Mouse (Mus musculus): ENCODE data around the gene Rpusd3. TPM values are rescaled to one million over a fixed set of nuclear protein-coding genes. Genes with fewer than 3 reads are reported as not detected.
A peak's percentile ranks its signal among the peaks of the same experiment; 100 is the strongest.

Gene Rpusd3
- total RNA-seq, 2 experiments from 2014 or later: 10.0 to 11.3 TPM

- no peak for DNase-seq
These were observed 33.9 kb downstream of the Rpusd3 start for GRCm38 (mm10) chr6:113385160-113385714.

DNA sequence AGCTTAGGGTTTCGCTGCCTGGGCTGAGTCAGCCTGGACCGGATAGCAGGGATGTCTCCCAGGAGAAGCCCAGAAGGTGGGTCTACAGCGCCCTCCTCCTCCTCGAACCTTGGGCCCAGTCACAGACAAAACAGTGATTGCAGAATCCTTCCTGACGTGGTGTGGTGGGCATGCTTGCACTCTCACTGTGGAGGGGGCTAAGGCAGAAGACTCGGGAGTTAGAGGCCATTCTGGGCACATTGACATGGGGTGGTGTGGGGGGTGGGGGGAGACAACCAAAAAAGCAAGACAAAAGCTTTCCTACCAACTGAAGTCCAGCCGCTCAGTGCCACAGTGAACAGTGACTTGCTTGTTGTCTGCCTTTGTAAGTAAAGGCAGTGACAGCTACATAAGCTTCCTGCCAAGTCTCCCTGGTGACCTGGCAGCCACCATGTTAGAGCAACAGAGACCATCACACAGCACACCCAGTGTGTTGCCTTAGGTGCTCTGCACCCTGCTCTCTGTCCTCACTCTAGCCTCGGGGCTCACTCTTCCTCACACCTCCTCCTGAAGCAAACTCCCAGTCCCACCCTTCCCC is 34.7 kb downstream of the Rpusd3 start:
- no peak for DNase-seq

GRCm38 (mm10) chr6:113380480-113380879 is 38.7 kb downstream of the Rpusd3 start:
- DNase-seq: no peak

GRCm38 (mm10) chr6:113379246-113379645 is 39.9 kb downstream of the Rpusd3 start:
- DNase-seq: no peak

- peak; percentile 89 for DNase-seq
These were observed 41.4 kb downstream of the Rpusd3 start, which contains the start of the genes Tada3 and Arpc4 for GRCm38 (mm10) chr6:113377496-113378385. TSS of gene Tada3 (minus strand) at chr6:113377883. TSS of gene Arpc4 (plus strand) at chr6:113378115.

GRCm38 (mm10) chr6:113377172-113377495 is 42.0 kb downstream of the Rpusd3 start:
- no peak for DNase-seq

GRCm38 (mm10) chr6:113373491-113373890 is 45.6 kb downstream of the Rpusd3 start:
- no peak for DNase-seq

- DNase-seq: no peak
These were observed 48.8 kb downstream of the Rpusd3 start for GRCm38 (mm10) chr6:113370194-113370929.

DNA sequence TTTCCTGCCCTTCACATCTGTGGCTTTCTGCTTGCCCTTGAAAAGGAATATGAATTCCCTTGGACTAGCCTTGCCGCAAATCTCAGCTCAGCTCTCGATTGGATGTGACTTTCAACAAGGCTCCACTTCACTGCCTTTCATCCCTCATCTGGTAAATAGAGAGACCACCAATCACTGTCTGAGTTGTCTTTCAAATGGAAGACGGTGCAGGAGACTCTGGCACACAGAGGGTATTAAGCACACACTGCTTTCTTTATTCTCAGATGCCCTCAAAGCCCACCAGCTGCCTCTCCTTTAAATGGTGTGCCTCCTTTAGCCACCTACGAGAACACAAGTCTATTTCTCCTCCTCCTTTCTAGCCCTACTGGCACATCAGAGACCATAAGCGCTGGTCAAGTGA is 50.6 kb downstream of the Rpusd3 start:
- no peak for DNase-seq

GRCm38 (mm10) chr6:113368124-113368523 is 51.0 kb downstream of the Rpusd3 start:
- DNase-seq: no peak

DNA sequence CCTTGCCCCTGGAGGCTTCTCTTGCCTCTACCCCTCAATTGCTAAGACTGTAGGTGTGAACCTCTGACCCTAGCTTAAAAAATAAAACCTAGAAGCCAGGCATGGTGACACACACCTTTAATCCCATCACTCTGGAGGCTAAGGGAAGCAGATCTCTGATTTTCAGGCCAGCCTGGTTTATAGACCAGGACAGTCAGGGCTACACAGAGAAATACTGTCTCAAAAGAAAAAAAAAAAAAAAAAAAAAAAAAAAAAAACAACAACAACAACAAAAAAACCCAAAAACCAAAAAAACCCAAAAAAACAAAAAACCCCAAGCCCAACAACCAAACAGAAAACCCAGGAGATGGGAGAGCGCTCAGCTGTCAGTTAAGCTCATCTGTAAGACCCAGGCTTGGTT is 51.6 kb downstream of the Rpusd3 start:
- no peak for DNase-seq

DNA sequence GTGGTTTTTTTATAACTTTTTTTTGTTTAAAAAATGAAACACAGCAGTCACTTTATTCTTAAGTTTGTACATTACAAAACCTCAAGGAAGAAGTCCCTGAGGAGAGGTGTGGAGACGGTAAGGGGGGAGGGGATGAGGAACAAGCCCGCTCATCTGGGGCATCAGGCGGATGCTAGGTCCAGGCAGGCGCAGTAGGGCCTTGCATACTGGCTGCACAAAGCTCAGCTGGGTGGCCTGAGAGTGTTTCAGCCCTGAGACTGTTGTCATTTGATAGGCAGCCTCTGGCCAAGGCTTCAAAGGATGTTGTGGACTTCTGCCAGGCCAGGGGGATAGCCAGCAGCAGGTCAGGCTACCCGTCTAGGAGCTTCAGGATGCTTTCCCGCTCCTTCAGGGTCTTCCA is 52.5 kb downstream of the Rpusd3 start:
- no peak for DNase-seq

Small RNAs within 50 kb of the gene (microRNA-seq; reads per million reads assigned to microRNA genes)
- gene Gm24387: 0 reads per million in 2 experiments

Other genes with a start within 250 kb of the Rpusd3 start
- gene Lhfpl4, start 224.0 kb downstream of the Rpusd3 start, total RNA-seq (2021): under 1 TPM; 0.75 to 0.81 TPM
- 10 to 100 TPM; 11.9 to 13.2 TPM for gene Mtmr14, start 181.5 kb downstream of the Rpusd3 start, total RNA-seq (2021)
- gene Cpne9, start 137.0 kb downstream of the Rpusd3 start, total RNA-seq (2021): under 1 TPM in 1 of 2 experiments, not detected in 1; 0.23 TPM
- 10 to 100 TPM; 13.7 to 18.2 TPM for gene Brpf1, start 112.2 kb downstream of the Rpusd3 start, total RNA-seq (2021)
- gene Ogg1, start 92.4 kb downstream of the Rpusd3 start, total RNA-seq (2021): 1 to 10 TPM; 8.1 to 8.2 TPM
- 10 to 100 TPM; 35.9 to 44.2 TPM for gene Camk1, start 75.4 kb downstream of the Rpusd3 start, total RNA-seq (2021)
- gene Tada3, start 41.5 kb downstream of the Rpusd3 start, total RNA-seq (2021): 10 to 100 TPM; 18.8 to 21.7 TPM
- 10 to 100 TPM; 86.3 to 94.5 TPM for gene Arpc4, start 41.2 kb downstream of the Rpusd3 start, total RNA-seq (2021)
- 1 to 10 TPM; 1.1 to 2.2 TPM for gene Ttll3, start 30.1 kb downstream of the Rpusd3 start, total RNA-seq (2021)
- 1 to 10 TPM; 3.9 to 6.4 TPM for gene Cidec, start 16.4 kb upstream of the Rpusd3 start, total RNA-seq (2021)
- 10 to 100 TPM; 27.9 to 32.7 TPM for gene Jagn1, start 23.2 kb upstream of the Rpusd3 start, total RNA-seq (2021)
- under 1 TPM; 0.45 to 0.61 TPM for gene Il17re, start 39.1 kb upstream of the Rpusd3 start, total RNA-seq (2021)
- 1 to 10 TPM; 5.9 to 9.1 TPM for gene Il17rc, start 52.1 kb upstream of the Rpusd3 start, total RNA-seq (2021)
- 10 to 100 TPM; 33.8 to 39.8 TPM for gene Creld1, start 64.0 kb upstream of the Rpusd3 start, total RNA-seq (2021)
- under 1 TPM; 0.20 to 0.23 TPM for gene Prrt3, start 82.6 kb upstream of the Rpusd3 start, total RNA-seq (2021)
- gene Emc3, start 112.3 kb upstream of the Rpusd3 start, total RNA-seq (2021): 10 to 100 TPM; 52.1 to 55.1 TPM
- gene Fancd2, start 112.3 kb upstream of the Rpusd3 start, total RNA-seq (2021): 1 to 10 TPM; 2.3 to 2.4 TPM
- not detected for gene Fancd2os, start 181.4 kb upstream of the Rpusd3 start, total RNA-seq (2021)
- 10 to 100 TPM; 64.2 to 66.3 TPM for gene Brk1, start 185.4 kb upstream of the Rpusd3 start, total RNA-seq (2021)
- 10 to 100 TPM; 10.1 to 13.4 TPM for gene Vhl, start 204.6 kb upstream of the Rpusd3 start, total RNA-seq (2021)
- 1 to 10 TPM; 6.3 to 7.2 TPM for gene Irak2, start 219.1 kb upstream of the Rpusd3 start, total RNA-seq (2021)